Mouse (Mus musculus): Measurements from ENCODE around the gene Lrrc23. TPM values are rescaled to one million over a fixed set of nuclear protein-coding genes. Genes with fewer than 3 reads are reported as not detected.
A peak's percentile ranks its signal among the peaks of the same experiment; 100 is the strongest.
"Not testable (repeated sequence)": the region's sequence is repeated elsewhere in the genome, so short reads cannot be mapped to it uniquely, and the experiment has no call there.

Lrrc23 gene
- total RNA-seq, 1 experiment from 2014 or later = not detected

GRCm38 (mm10) chr6:124808358-124809012, 29.0 kb upstream of the Lrrc23 start, which contains the start of gene Spsb2:
Gene Spsb2 (plus strand): TSS chr6:124808661.
- ATAC-seq (replicated peaks; ENCODE audit: low read depth, poor library complexity, severe bottlenecking) = peak; percentile 43

- no peak for ATAC-seq (replicated peaks; ENCODE audit: low read depth, poor library complexity, severe bottlenecking)
Measured at GRCm38 (mm10) chr6:124807986-124808357, 28.4 kb upstream of the Lrrc23 start.

GRCm38 (mm10) chr6:124807366-124807765, 27.8 kb upstream of the Lrrc23 start:
- ATAC-seq (replicated peaks; ENCODE audit: low read depth, poor library complexity, severe bottlenecking) = no peak

GRCm38 (mm10) chr6:124806446-124807140, 27.1 kb upstream of the Lrrc23 start:
- ATAC-seq (replicated peaks; ENCODE audit: low read depth, poor library complexity, severe bottlenecking) = no peak

GRCm38 (mm10) chr6:124805341-124806321, 26.1 kb upstream of the Lrrc23 start:
- ATAC-seq (replicated peaks; ENCODE audit: low read depth, poor library complexity, severe bottlenecking) = peak; percentile 70

GRCm38 (mm10) chr6:124804341-124804740, 24.8 kb upstream of the Lrrc23 start:
- ATAC-seq (replicated peaks; ENCODE audit: low read depth, poor library complexity, severe bottlenecking) = no peak

GRCm38 (mm10) chr6:124803691-124804090, 24.2 kb upstream of the Lrrc23 start:
- ATAC-seq (replicated peaks; ENCODE audit: low read depth, poor library complexity, severe bottlenecking) = not testable (repeated sequence)

- ATAC-seq (replicated peaks; ENCODE audit: low read depth, poor library complexity, severe bottlenecking) = no peak
Measured at GRCm38 (mm10) chr6:124803061-124803460, 23.5 kb upstream of the Lrrc23 start.

GRCm38 (mm10) chr6:124802400-124802799, 22.9 kb upstream of the Lrrc23 start:
- not testable (repeated sequence) for ATAC-seq (replicated peaks; ENCODE audit: low read depth, poor library complexity, severe bottlenecking)

- ATAC-seq (replicated peaks; ENCODE audit: low read depth, poor library complexity, severe bottlenecking) = no peak
Measured at GRCm38 (mm10) chr6:124796200-124796599, 16.7 kb upstream of the Lrrc23 start.

- no peak for ATAC-seq (replicated peaks; ENCODE audit: low read depth, poor library complexity, severe bottlenecking)
Measured at GRCm38 (mm10) chr6:124795781-124796180, 16.3 kb upstream of the Lrrc23 start.

- no peak for ATAC-seq (replicated peaks; ENCODE audit: low read depth, poor library complexity, severe bottlenecking)
Measured at GRCm38 (mm10) chr6:124791911-124792310, 12.4 kb upstream of the Lrrc23 start.

- no peak for ATAC-seq (replicated peaks; ENCODE audit: low read depth, poor library complexity, severe bottlenecking)
Measured at GRCm38 (mm10) chr6:124790121-124790520, 10.6 kb upstream of the Lrrc23 start.

GRCm38 (mm10) chr6:124789519-124789918, 10.0 kb upstream of the Lrrc23 start:
- no peak for ATAC-seq (replicated peaks; ENCODE audit: low read depth, poor library complexity, severe bottlenecking)

- ATAC-seq (replicated peaks; ENCODE audit: low read depth, poor library complexity, severe bottlenecking) = no peak
Measured at GRCm38 (mm10) chr6:124787722-124788121, 8.2 kb upstream of the Lrrc23 start.

GRCm38 (mm10) chr6:124786756-124787420, 7.4 kb upstream of the Lrrc23 start:
- ATAC-seq (replicated peaks; ENCODE audit: low read depth, poor library complexity, severe bottlenecking) = peak; percentile 91

- ATAC-seq (replicated peaks; ENCODE audit: low read depth, poor library complexity, severe bottlenecking) = peak; percentile 47
Measured at GRCm38 (mm10) chr6:124782436-124782835, 2.9 kb upstream of the Lrrc23 start.

GRCm38 (mm10) chr6:124780917-124781316, 1.4 kb upstream of the Lrrc23 start:
- ATAC-seq (replicated peaks; ENCODE audit: low read depth, poor library complexity, severe bottlenecking) = no peak

- ATAC-seq (replicated peaks; ENCODE audit: low read depth, poor library complexity, severe bottlenecking) = no peak
Measured at GRCm38 (mm10) chr6:124779984-124780416, 473 bp upstream of the Lrrc23 start.

- ATAC-seq (replicated peaks; ENCODE audit: low read depth, poor library complexity, severe bottlenecking) = no peak
Measured at GRCm38 (mm10) chr6:124770511-124770910, 9.0 kb downstream of the Lrrc23 start.
